Mouse (Mus musculus) liver, embryonic 14.5 days (tissue): ENCODE measurements around the gene Adgrl1.

Experiments used
- CTCF ChIP-seq: IDR thresholded peaks from 2 replicates; pipeline ENCODE4 v1.5.1; 2016; ENCODE audit warnings: antibody characterized with exemption, low read depth, control low read depth
- EP300 ChIP-seq: IDR thresholded peaks from 2 replicates; pipeline ENCODE4 v1.6.1; 2016; ENCODE audit warnings: antibody characterized with exemption, low read depth

- TF ChIP-seq CTCF = no peak
- no peak for TF ChIP-seq EP300
These were observed 35.1 kb downstream of the Adgrl1 start for GRCm38 (mm10) chr8:83934994-83935393.
